Mouse (Mus musculus): ENCODE data around the gene Vmn2r92. TPM values are rescaled to one million over a fixed set of nuclear protein-coding genes. Genes with fewer than 3 reads are reported as not detected.
"Not testable (repeated sequence)": the region's sequence is repeated elsewhere in the genome, so short reads cannot be mapped to it uniquely, and the experiment has no call there.

Gene Vmn2r92
- not detected in 2 replicates for polyA plus RNA-seq (2015; fragmentation: Nextera tagmentation; extraction: Ambion mirVana)

- WGBS, result 73% methylated on average over 1 of the region's 1 CpGs
- H3K36me3 ChIP-seq; H3K4me1 ChIP-seq (replicated peaks); H3K9ac ChIP-seq (replicated peaks); H3K4me2 ChIP-seq (replicated peaks); ATAC-seq; H3K9me3 ChIP-seq; H3K4me3 ChIP-seq (replicated peaks); H3K27ac ChIP-seq; H3K27me3 ChIP-seq: not testable (repeated sequence)
Observed at GRCm38 (mm10) chr17:18151587-18151986, at the start of gene Vmn2r92. Gene Vmn2r92, plus strand, starts transcription at chr17:18151887.

- not testable (repeated sequence) for H3K4me1 ChIP-seq (replicated peaks); H3K9ac ChIP-seq (replicated peaks); H3K4me2 ChIP-seq (replicated peaks); H3K9me3 ChIP-seq; H3K4me3 ChIP-seq (replicated peaks); ATAC-seq; H3K36me3 ChIP-seq; H3K27me3 ChIP-seq; H3K27ac ChIP-seq
- WGBS, result 90% methylated on average over 3 of the region's 3 CpGs
Observed at GRCm38 (mm10) chr17:18102265-18102664, 49.4 kb upstream of the Vmn2r92 start.

- WGBS, result 70% methylated on average over 2 of the region's 2 CpGs
- not testable (repeated sequence) for H3K9ac ChIP-seq (replicated peaks); H3K4me1 ChIP-seq (replicated peaks); ATAC-seq; H3K4me3 ChIP-seq (replicated peaks); H3K4me2 ChIP-seq (replicated peaks); H3K9me3 ChIP-seq; H3K27me3 ChIP-seq; H3K36me3 ChIP-seq; H3K27ac ChIP-seq
Observed at GRCm38 (mm10) chr17:18161194-18161593, 9.5 kb downstream of the Vmn2r92 start.

GRCm38 (mm10) chr17:18189732-18190131, 38.0 kb downstream of the Vmn2r92 start:
- 93% methylated on average over 1 of the region's 1 CpGs for whole genome bisulfite sequencing
- Histone ChIP-seq H3K27me3 (no peaks in the 10 kb centered on the region), H3K4me2 (replicated peaks) (no peak overlapping the region), H3K4me1 (replicated peaks) (no peaks in the 10 kb centered on the region), H3K9me3 (peaks cover 8% of the 10 kb centered on the region; the same call in 1 of the 2 replicates), H3K9ac (replicated peaks) (no peak overlapping the region), H3K4me3 (replicated peaks) (no peak overlapping the region), H3K27ac (no peak overlapping the region), H3K36me3 (no peaks in the 10 kb centered on the region)
- ATAC-seq, result no peak

- no peak overlapping the region for H3K4me2 ChIP-seq (replicated peaks)
- no peaks in the 10 kb centered on the region for H3K36me3 ChIP-seq
- H3K9me3 ChIP-seq, result peaks cover 12% of the 10 kb centered on the region; the same call in 1 of the 2 replicates
- no peak for ATAC-seq
- H3K27me3 ChIP-seq, result no peaks in the 10 kb centered on the region
- H3K4me1 ChIP-seq (replicated peaks), result no peaks in the 10 kb centered on the region
- no peak overlapping the region for H3K27ac ChIP-seq
- no peak overlapping the region for H3K4me3 ChIP-seq (replicated peaks)
- H3K9ac ChIP-seq (replicated peaks), result no peak overlapping the region
Observed at GRCm38 (mm10) chr17:18221300-18221699, 69.6 kb downstream of the Vmn2r92 start.

GRCm38 (mm10) chr17:18231996-18232395, 80.3 kb downstream of the Vmn2r92 start:
- H3K9me3 ChIP-seq, result peaks cover 12% of the 10 kb centered on the region
- no peaks in the 10 kb centered on the region for H3K27me3 ChIP-seq
- no peak for ATAC-seq
- H3K9ac ChIP-seq (replicated peaks), result no peak overlapping the region
- H3K4me2 ChIP-seq (replicated peaks), result no peak overlapping the region
- no peak overlapping the region for H3K4me3 ChIP-seq (replicated peaks)
- H3K4me1 ChIP-seq (replicated peaks), result no peaks in the 10 kb centered on the region
- no peaks in the 10 kb centered on the region for H3K36me3 ChIP-seq
- WGBS, result 74% methylated on average over 2 of the region's 2 CpGs
- H3K27ac ChIP-seq, result no peak overlapping the region

GRCm38 (mm10) chr17:18236931-18237330, 85.2 kb downstream of the Vmn2r92 start:
- 86% methylated on average over 14 of the region's 14 CpGs for WGBS
- no peak for ATAC-seq
- Histone ChIP-seq H3K9ac (replicated peaks) (no peak overlapping the region), H3K4me1 (replicated peaks) (no peaks in the 10 kb centered on the region), H3K27ac (no peak overlapping the region), H3K36me3 (no peaks in the 10 kb centered on the region), H3K27me3 (no peaks in the 10 kb centered on the region), H3K9me3 (peaks cover 13% of the 10 kb centered on the region), H3K4me3 (replicated peaks) (no peak overlapping the region), H3K4me2 (replicated peaks) (no peak overlapping the region)

Other genes with a start within 250 kb of the Vmn2r92 start
- gene Fpr-rs4, start 130.2 kb upstream of the Vmn2r92 start, polyA plus RNA-seq (2015; fragmentation: Nextera tagmentation; extraction: Ambion mirVana), result not detected in 2 replicates
- gene Vmn2r124, start 102.5 kb upstream of the Vmn2r92 start, polyA plus RNA-seq (2015; fragmentation: Nextera tagmentation; extraction: Ambion mirVana), result not detected in 2 replicates
- not detected in 2 replicates for gene Vmn2r91, start 66.9 kb upstream of the Vmn2r92 start, polyA plus RNA-seq (2015; fragmentation: Nextera tagmentation; extraction: Ambion mirVana)
- not detected in 2 replicates for gene Vmn2r94, start 125.9 kb downstream of the Vmn2r92 start, polyA plus RNA-seq (2015; fragmentation: Nextera tagmentation; extraction: Ambion mirVana)
- gene Vmn2r93, start 146.2 kb downstream of the Vmn2r92 start, polyA plus RNA-seq (2015; fragmentation: Nextera tagmentation; extraction: Ambion mirVana), result not detected in 2 replicates

Measured in midbrain, embryonic 13.5 days (tissue).